Mouse (Mus musculus) c-Kit-positive CD71-positive TER-119-negative erythroid progenitor cells, embryonic 14.5 days (primary cell): ENCODE results near the gene Polr1d.

ENCODE experiments used
- DNase-seq: peaks from one replicate; pipeline ENCODE4 v3.0.0-alpha.2; 2013; ENCODE audit warnings: low read depth

Gene Polr1d

GRCm38 (mm10) chr5:147089836-147090235 lies 13.0 kb downstream of the Polr1d start:
- no peak for DNase-seq

- DNase-seq: no peak
Observed at GRCm38 (mm10) chr5:147090256-147090963, 13.6 kb downstream of the Polr1d start.

- no peak for DNase-seq
Observed at GRCm38 (mm10) chr5:147092448-147092847, 15.6 kb downstream of the Polr1d start.

GRCm38 (mm10) chr5:147094296-147094695 lies 17.4 kb downstream of the Polr1d start:
- DNase-seq: no peak

- DNase-seq: no peak
Observed at GRCm38 (mm10) chr5:147096586-147096985, 19.7 kb downstream of the Polr1d start.

- DNase-seq: no peak
Observed at GRCm38 (mm10) chr5:147098667-147099066, 21.8 kb downstream of the Polr1d start.

- DNase-seq: no peak
Observed at GRCm38 (mm10) chr5:147100180-147100579, 23.3 kb downstream of the Polr1d start.

GRCm38 (mm10) chr5:147102295-147102694 lies 25.4 kb downstream of the Polr1d start:
- DNase-seq: no peak

- no peak for DNase-seq
Observed at GRCm38 (mm10) chr5:147107276-147107675, 30.4 kb downstream of the Polr1d start.

GRCm38 (mm10) chr5:147108861-147109591 lies 32.2 kb downstream of the Polr1d start:
- no peak for DNase-seq

GRCm38 (mm10) chr5:147114738-147115137 lies 37.9 kb downstream of the Polr1d start:
- DNase-seq: no peak

- no peak for DNase-seq
Observed at GRCm38 (mm10) chr5:147115631-147116030, 38.8 kb downstream of the Polr1d start.

GRCm38 (mm10) chr5:147117027-147117426 lies 40.2 kb downstream of the Polr1d start:
- no peak for DNase-seq

- no peak for DNase-seq
Observed at GRCm38 (mm10) chr5:147121146-147121545, 44.3 kb downstream of the Polr1d start.

- DNase-seq: no peak
Observed at GRCm38 (mm10) chr5:147124794-147125193, 47.9 kb downstream of the Polr1d start.

- DNase-seq: no peak
Observed at GRCm38 (mm10) chr5:147125542-147126185, 48.8 kb downstream of the Polr1d start.

GRCm38 (mm10) chr5:147127860-147128259 lies 51.0 kb downstream of the Polr1d start:
- no peak for DNase-seq

GRCm38 (mm10) chr5:147129484-147129883 lies 52.6 kb downstream of the Polr1d start:
- no peak for DNase-seq

- no peak for DNase-seq
Observed at GRCm38 (mm10) chr5:147131912-147132311, 55.1 kb downstream of the Polr1d start.

- DNase-seq: no peak
Observed at GRCm38 (mm10) chr5:147133662-147134061, 56.8 kb downstream of the Polr1d start.

- DNase-seq: no peak
Observed at GRCm38 (mm10) chr5:147134341-147135088, 57.7 kb downstream of the Polr1d start.

GRCm38 (mm10) chr5:147135089-147135446 lies 58.2 kb downstream of the Polr1d start:
- no peak for DNase-seq
